Mouse (Mus musculus) midbrain, embryonic 11.5 days (tissue): Measurements from ENCODE around the gene Cdc42bpa. TPM values are rescaled to one million over a fixed set of nuclear protein-coding genes. Genes with fewer than 3 reads are reported as not detected.

ENCODE experiments used
- ATAC-seq: fragments of 200-750 bp; cut with Nextera tagmentation; 2 replicates; pipeline ENCODE4 v1.8.0; 2017; ENCODE audit warnings: moderate TSS enrichment, moderate library complexity; ENCODE audit not compliant: low FRiP score
- DNase-seq: peaks from one replicate; pipeline ENCODE4 v3.0.0; 2015; ENCODE audit warnings: low spot score; ENCODE audit errors: missing footprints
- H3K27ac ChIP-seq: fragments of 300-500 bp; sonication (generic); 2 replicates; pipeline ENCODE4 v1.5.1; 2014; ENCODE audit warnings: low read depth, low read length
- H3K27me3 ChIP-seq: fragments of 300-500 bp; sonication (generic); 2 replicates; pipeline ENCODE4 v1.6.1; 2014; ENCODE audit warnings: mild to moderate bottlenecking, low read length, moderate library complexity, mixed read lengths; ENCODE audit not compliant: control insufficient read depth, insufficient read depth
- H3K36me3 ChIP-seq: fragments of 300-500 bp; sonication (generic); 2 replicates; pipeline ENCODE4 v1.6.1; 2014; ENCODE audit warnings: mild to moderate bottlenecking, low read length, moderate library complexity, mixed read lengths; ENCODE audit not compliant: control insufficient read depth, insufficient read depth
- H3K4me1 ChIP-seq: fragments of 300-500 bp; sonication (generic); 2 replicates; pipeline ENCODE4 v1.6.1; 2014; ENCODE audit warnings: low read length; ENCODE audit not compliant: control insufficient read depth, insufficient read depth
- H3K4me2 ChIP-seq: fragments of 300-500 bp; sonication (generic); 2 replicates; pipeline ENCODE4 v1.6.1; 2014; ENCODE audit warnings: mild to moderate bottlenecking, moderate library complexity
- H3K4me3 ChIP-seq: fragments of 300-500 bp; sonication (generic); 2 replicates; pipeline ENCODE4 v1.5.1; 2014; ENCODE audit warnings: low read depth, low read length
- H3K9ac ChIP-seq: fragments of 300-500 bp; sonication (generic); 2 replicates; pipeline ENCODE4 v1.6.1; 2014; ENCODE audit warnings: low read length
- H3K9me3 ChIP-seq: fragments of 300-500 bp; sonication (generic); 2 replicates; pipeline ENCODE4 v1.6.1; 2016; ENCODE audit warnings: low read length; ENCODE audit not compliant: control insufficient read depth
- WGBS: fragments of 180-500 bp; shearing (Covaris S2); extraction: QIAGEN DNeasy Blood & Tissue Kit; methylation state at CpG from one replicate; pipeline ENCODE4 v1.1.7; 2014; 5-methylcytosine and 5-hydroxymethylcytosine counted together
- polyA plus RNA-seq: library from polyadenylated mRNA; unstranded; fragments of >200 nt; fragmentation: Nextera tagmentation; extraction: Ambion mirVana; gene quantifications from 2 replicates; pipeline ENCODE4 v1.2.1, GENCODE M21; 2014

The Cdc42bpa gene
- 12.7 and 13.0 TPM in 2 replicates for polyA plus RNA-seq

- WGBS: under 1% methylated on average over 79 of the region's 128 CpGs
- Histone ChIP-seq H3K4me2 (peak within 1 kb of the TSS; percentile 81), H3K4me3 (peak within 1 kb of the TSS; percentile 90), H3K4me1 (peaks cover 12% of the 10 kb centered on the region; the same call in 1 of the 2 replicates), H3K27ac (peak within 1 kb of the TSS; percentile 87), H3K36me3 (no peaks in the 10 kb centered on the region), H3K27me3 (no peaks in the 10 kb centered on the region), H3K9ac (peak within 1 kb of the TSS; percentile 96), H3K9me3 (no peaks in the 10 kb centered on the region)
- DNase-seq (peak; percentile 97), ATAC-seq (peak; percentile 95)
These were observed at the start of gene Cdc42bpa for GRCm38 (mm10) chr1:179959721-179960542. Gene Cdc42bpa, plus strand, starts transcription at chr1:179960472.

GRCm38 (mm10) chr1:179913471-179913870 lies 46.8 kb upstream of the Cdc42bpa start:
- Histone ChIP-seq H3K36me3 (no peaks in the 10 kb centered on the region), H3K4me3 (no peak overlapping the region), H3K9ac (no peak overlapping the region), H3K4me2 (no peak overlapping the region), H3K27ac (no peak overlapping the region), H3K9me3 (no peaks in the 10 kb centered on the region), H3K27me3 (no peaks in the 10 kb centered on the region), H3K4me1 (0 out of 2 replicates have a peak, but pooled peaks cover 2% of the 10 kb centered on the region)
- DNase-seq (peak; percentile 23), ATAC-seq (no peak)
- 86% methylated on average over 4 of the region's 4 CpGs for WGBS

- WGBS: 55% methylated on average over 4 of the region's 4 CpGs
- no peak overlapping the region for H3K4me3 ChIP-seq
- H3K9ac ChIP-seq: no peak overlapping the region
- H3K36me3 ChIP-seq: no peaks in the 10 kb centered on the region
- no peaks in the 10 kb centered on the region for H3K9me3 ChIP-seq
- ATAC-seq: no peak
- H3K27me3 ChIP-seq: no peaks in the 10 kb centered on the region
- H3K4me1 ChIP-seq: 0 out of 2 replicates have a peak, but pooled peaks cover 2% of the 10 kb centered on the region
- no peak overlapping the region for H3K27ac ChIP-seq
- H3K4me2 ChIP-seq: no peak overlapping the region
- peak; percentile 79 for DNase-seq
These were observed 43.2 kb upstream of the Cdc42bpa start for GRCm38 (mm10) chr1:179917036-179917435.

- no peak overlapping the region for H3K9ac ChIP-seq
- no peak overlapping the region for H3K4me3 ChIP-seq
- ATAC-seq (no peak), DNase-seq (peak; percentile 77)
- H3K27me3 ChIP-seq: no peaks in the 10 kb centered on the region
- H3K4me1 ChIP-seq: 0 out of 2 replicates have a peak, but pooled peaks cover 2% of the 10 kb centered on the region
- H3K9me3 ChIP-seq: no peaks in the 10 kb centered on the region
- H3K4me2 ChIP-seq: no peak overlapping the region
- 80% methylated on average over 11 of the region's 11 CpGs for WGBS
- no peaks in the 10 kb centered on the region for H3K36me3 ChIP-seq
- no peak overlapping the region for H3K27ac ChIP-seq
These were observed 42.8 kb upstream of the Cdc42bpa start for GRCm38 (mm10) chr1:179917481-179917880.

- Histone ChIP-seq H3K4me1 (0 out of 2 replicates have a peak, but pooled peaks cover 2% of the 10 kb centered on the region), H3K27me3 (no peaks in the 10 kb centered on the region), H3K4me3 (no peak overlapping the region), H3K27ac (no peak overlapping the region), H3K4me2 (no peak overlapping the region), H3K9me3 (no peaks in the 10 kb centered on the region), H3K9ac (no peak overlapping the region), H3K36me3 (no peaks in the 10 kb centered on the region)
- 91% methylated on average over 8 of the region's 8 CpGs for WGBS
- ATAC-seq (no peak), DNase-seq (peak; percentile 31)
These were observed 40.4 kb upstream of the Cdc42bpa start for GRCm38 (mm10) chr1:179919656-179920436.

GRCm38 (mm10) chr1:179923661-179924405 lies 36.4 kb upstream of the Cdc42bpa start:
- H3K27me3 ChIP-seq: no peaks in the 10 kb centered on the region
- 60% methylated on average over 10 of the region's 10 CpGs for WGBS
- H3K27ac ChIP-seq: no peak overlapping the region
- H3K4me3 ChIP-seq: no peak overlapping the region
- H3K9ac ChIP-seq: no peak overlapping the region
- peak; percentile 59 for DNase-seq
- H3K4me1 ChIP-seq: no peaks in the 10 kb centered on the region
- H3K4me2 ChIP-seq: no peak overlapping the region
- no peaks in the 10 kb centered on the region for H3K36me3 ChIP-seq
- H3K9me3 ChIP-seq: no peaks in the 10 kb centered on the region
- ATAC-seq: no peak

- H3K4me2 ChIP-seq: no peak overlapping the region
- no peaks in the 10 kb centered on the region for H3K9me3 ChIP-seq
- no peak for ATAC-seq
- H3K4me1 ChIP-seq: no peaks in the 10 kb centered on the region
- no peaks in the 10 kb centered on the region for H3K27me3 ChIP-seq
- DNase-seq: no peak
- H3K4me3 ChIP-seq: no peak overlapping the region
- H3K9ac ChIP-seq: no peak overlapping the region
- no peak overlapping the region for H3K27ac ChIP-seq
- 51% methylated on average over 6 of the region's 6 CpGs for WGBS
- no peaks in the 10 kb centered on the region for H3K36me3 ChIP-seq
These were observed 34.0 kb upstream of the Cdc42bpa start for GRCm38 (mm10) chr1:179926240-179926639.

GRCm38 (mm10) chr1:179927102-179927501 lies 33.2 kb upstream of the Cdc42bpa start:
- Histone ChIP-seq H3K27me3 (no peaks in the 10 kb centered on the region), H3K4me2 (no peak overlapping the region), H3K9ac (no peak overlapping the region), H3K9me3 (no peaks in the 10 kb centered on the region), H3K36me3 (no peaks in the 10 kb centered on the region), H3K27ac (no peak overlapping the region), H3K4me1 (no peaks in the 10 kb centered on the region), H3K4me3 (no peak overlapping the region)
- 79% methylated on average over 6 of the region's 6 CpGs for WGBS
- ATAC-seq (no peak), DNase-seq (no peak)
